Mouse (Mus musculus) limb, embryonic 15.5 days (tissue): ENCODE data around the gene Peak1. TPM values are rescaled to one million over a fixed set of nuclear protein-coding genes. Genes with fewer than 3 reads are reported as not detected.

Experiments used
- ATAC-seq: fragments of 200-750 bp; cut with Nextera tagmentation; 2 replicates; pipeline ENCODE4 v1.8.0; 2017; ENCODE audit warnings: low read depth, moderate TSS enrichment; ENCODE audit not compliant: insufficient number of reproducible peaks, low FRiP score, low TSS enrichment
- H3K27ac ChIP-seq: fragments of 300-500 bp; sonication (generic); 2 replicates; pipeline ENCODE4 v1.5.1; 2015; ENCODE audit warnings: moderate library complexity, mild to moderate bottlenecking, inconsistent platforms
- H3K27me3 ChIP-seq: fragments of 300-500 bp; sonication (generic); 2 replicates; pipeline ENCODE4 v1.6.1; 2015; ENCODE audit warnings: inconsistent platforms
- H3K36me3 ChIP-seq: fragments of 300-500 bp; sonication (generic); 2 replicates; pipeline ENCODE4 v1.6.1; 2015; ENCODE audit warnings: inconsistent platforms
- H3K4me1 ChIP-seq: fragments of 300-500 bp; sonication (generic); 2 replicates; pipeline ENCODE4 v1.6.1; 2015; ENCODE audit warnings: inconsistent platforms
- H3K4me2 ChIP-seq: fragments of 300-500 bp; sonication (generic); 2 replicates; pipeline ENCODE4 v1.6.1; 2015; ENCODE audit warnings: mild to moderate bottlenecking, inconsistent platforms
- H3K4me3 ChIP-seq: fragments of 300-500 bp; sonication (generic); 2 replicates; pipeline ENCODE4 v1.5.1; 2015; ENCODE audit warnings: mild to moderate bottlenecking, inconsistent platforms
- H3K9ac ChIP-seq: fragments of 300-500 bp; sonication (generic); 2 replicates; pipeline ENCODE4 v1.6.1; 2015; ENCODE audit warnings: inconsistent platforms
- H3K9me3 ChIP-seq: fragments of 300-500 bp; sonication (generic); 2 replicates; pipeline ENCODE4 v1.6.1; 2016; ENCODE audit warnings: inconsistent platforms
- WGBS: fragments of 180-500 bp; shearing (Covaris S2); methylation state at CpG from one replicate; pipeline ENCODE4 v1.1.7; 2015; 5-methylcytosine and 5-hydroxymethylcytosine counted together
- polyA plus RNA-seq: library from polyadenylated mRNA; unstranded; fragments of >200 nt; fragmentation: Nextera tagmentation; extraction: Ambion mirVana; gene quantifications from 2 replicates; pipeline ENCODE4 v1.2.1, GENCODE M21; 2015

Gene Peak1
- polyA plus RNA-seq, 1 experiment from 2014 or later = 11.8 TPM

- Histone ChIP-seq H3K4me1 (no peaks in the 10 kb centered on the region), H3K36me3 (no peaks in the 10 kb centered on the region), H3K27me3 (no peaks in the 10 kb centered on the region), H3K27ac (no peak overlapping the region), H3K9me3 (no peaks in the 10 kb centered on the region), H3K4me3 (no peak overlapping the region), H3K9ac (no peak overlapping the region), H3K4me2 (no peak overlapping the region)
- 69% methylated on average over 1 of the region's 1 CpGs for WGBS
- ATAC-seq = no peak
Measured at GRCm38 (mm10) chr9:56339426-56340195, 78.3 kb downstream of the Peak1 start.

- no peak for ATAC-seq
- Histone ChIP-seq H3K4me3 (no peak overlapping the region), H3K27me3 (no peaks in the 10 kb centered on the region), H3K4me1 (no peaks in the 10 kb centered on the region), H3K4me2 (no peak overlapping the region), H3K36me3 (no peaks in the 10 kb centered on the region), H3K9ac (no peak overlapping the region), H3K9me3 (no peaks in the 10 kb centered on the region), H3K27ac (no peak overlapping the region)
- 77% methylated on average over 12 of the region's 12 CpGs for WGBS
Measured at GRCm38 (mm10) chr9:56334363-56334762, 83.5 kb downstream of the Peak1 start.

DNA sequence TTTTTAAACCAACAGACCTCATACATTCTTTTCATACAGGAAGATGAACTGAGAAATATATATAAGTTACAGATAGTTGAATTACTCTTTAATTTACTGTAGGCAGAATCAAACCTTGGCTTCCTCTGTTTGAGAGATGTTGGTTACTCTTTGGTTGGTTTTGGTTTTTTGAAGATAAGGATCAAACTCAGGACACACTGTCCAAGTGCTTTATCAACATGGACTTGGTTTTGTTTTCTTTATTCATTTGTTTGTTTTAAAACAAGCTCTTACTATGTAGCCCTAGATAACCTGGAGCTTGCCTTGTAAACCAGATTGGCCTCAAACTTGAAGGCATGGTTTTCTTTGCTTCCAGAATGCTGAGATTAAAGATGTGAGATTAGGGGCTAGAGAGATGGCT is 85.1 kb downstream of the Peak1 start:
- no peaks in the 10 kb centered on the region for H3K4me1 ChIP-seq
- H3K4me2 ChIP-seq = no peak overlapping the region
- H3K27ac ChIP-seq = no peak overlapping the region
- H3K36me3 ChIP-seq = no peaks in the 10 kb centered on the region
- no peaks in the 10 kb centered on the region for H3K9me3 ChIP-seq
- no peak overlapping the region for H3K9ac ChIP-seq
- no peaks in the 10 kb centered on the region for H3K27me3 ChIP-seq
- ATAC-seq = no peak
- no peak overlapping the region for H3K4me3 ChIP-seq

GRCm38 (mm10) chr9:56326511-56327005 is 91.3 kb downstream of the Peak1 start:
- no peak for ATAC-seq
- no peak overlapping the region for H3K27ac ChIP-seq
- no peaks in the 10 kb centered on the region for H3K27me3 ChIP-seq
- peaks cover 4% of the 10 kb centered on the region for H3K4me1 ChIP-seq
- H3K4me2 ChIP-seq = no peak overlapping the region
- 90% methylated on average over 8 of the region's 8 CpGs for WGBS
- H3K4me3 ChIP-seq = no peak overlapping the region
- no peak overlapping the region for H3K9ac ChIP-seq
- H3K9me3 ChIP-seq = no peaks in the 10 kb centered on the region
- no peaks in the 10 kb centered on the region for H3K36me3 ChIP-seq

- H3K4me3 ChIP-seq = no peak overlapping the region
- H3K27me3 ChIP-seq = no peaks in the 10 kb centered on the region
- H3K9me3 ChIP-seq = no peaks in the 10 kb centered on the region
- H3K9ac ChIP-seq = no peak overlapping the region
- H3K4me1 ChIP-seq = peaks cover 4% of the 10 kb centered on the region
- 85% methylated on average over 5 of the region's 5 CpGs for WGBS
- H3K4me2 ChIP-seq = no peak overlapping the region
- no peaks in the 10 kb centered on the region for H3K36me3 ChIP-seq
- ATAC-seq = no peak
- no peak overlapping the region for H3K27ac ChIP-seq
Measured at GRCm38 (mm10) chr9:56325725-56326124, 92.1 kb downstream of the Peak1 start.

- Histone ChIP-seq H3K9ac (no peak overlapping the region), H3K9me3 (no peaks in the 10 kb centered on the region), H3K27ac (peak overlapping the region; percentile 54; the same call in 1 of the 2 replicates), H3K36me3 (no peaks in the 10 kb centered on the region), H3K4me1 (peaks cover 4% of the 10 kb centered on the region), H3K27me3 (no peaks in the 10 kb centered on the region), H3K4me2 (peak overlapping the region; percentile 27; the same call in 1 of the 2 replicates), H3K4me3 (0 out of 2 replicates have a peak overlapping the region, but pooled peaks have one; percentile 8)
- ATAC-seq = no peak
- 25% methylated on average over 16 of the region's 16 CpGs for WGBS
Measured at GRCm38 (mm10) chr9:56324576-56325355, 93.1 kb downstream of the Peak1 start.

- H3K4me2 ChIP-seq = no peak overlapping the region
- no peaks in the 10 kb centered on the region for H3K9me3 ChIP-seq
- H3K4me1 ChIP-seq = peaks cover 4% of the 10 kb centered on the region
- H3K27ac ChIP-seq = no peak overlapping the region
- no peak for ATAC-seq
- no peaks in the 10 kb centered on the region for H3K27me3 ChIP-seq
- no peaks in the 10 kb centered on the region for H3K36me3 ChIP-seq
- H3K9ac ChIP-seq = no peak overlapping the region
- no peak overlapping the region for H3K4me3 ChIP-seq
- WGBS = 62% methylated on average over 2 of the region's 2 CpGs
Measured at GRCm38 (mm10) chr9:56321291-56321690, 96.6 kb downstream of the Peak1 start.

DNA sequence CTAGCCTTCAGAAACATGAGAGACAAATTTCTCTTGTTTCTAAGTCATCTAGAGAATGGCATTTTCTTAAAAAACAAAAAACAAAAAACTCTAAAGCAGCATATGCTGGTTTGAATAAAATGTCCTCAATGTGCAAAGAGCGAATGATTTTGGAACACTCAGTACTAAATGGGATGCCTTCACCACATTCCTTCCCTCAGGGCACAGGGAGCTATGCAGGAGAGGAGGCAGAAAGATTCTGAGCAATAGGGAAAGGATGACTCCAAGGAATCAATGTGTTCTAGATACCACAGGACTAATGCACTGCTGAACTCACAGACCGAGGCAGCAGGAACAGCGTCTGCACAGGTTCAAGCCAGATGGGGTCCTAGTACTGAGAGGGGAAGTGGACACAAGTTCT is 103.5 kb downstream of the Peak1 start:
- Histone ChIP-seq H3K4me3 (no peak overlapping the region), H3K4me1 (no peaks in the 10 kb centered on the region), H3K27ac (no peak overlapping the region), H3K9ac (no peak overlapping the region), H3K9me3 (no peaks in the 10 kb centered on the region), H3K27me3 (no peaks in the 10 kb centered on the region), H3K4me2 (no peak overlapping the region), H3K36me3 (no peaks in the 10 kb centered on the region)
- no peak for ATAC-seq
- 75% methylated on average over 3 of the region's 3 CpGs for WGBS

- Histone ChIP-seq H3K4me3 (no peak overlapping the region), H3K9me3 (no peaks in the 10 kb centered on the region), H3K4me1 (no peaks in the 10 kb centered on the region), H3K36me3 (no peaks in the 10 kb centered on the region), H3K9ac (no peak overlapping the region), H3K27me3 (no peaks in the 10 kb centered on the region), H3K4me2 (no peak overlapping the region), H3K27ac (no peak overlapping the region)
- WGBS = 55% methylated on average over 2 of the region's 2 CpGs
- ATAC-seq = no peak
Measured at GRCm38 (mm10) chr9:56309079-56309478, 108.8 kb downstream of the Peak1 start.

DNA sequence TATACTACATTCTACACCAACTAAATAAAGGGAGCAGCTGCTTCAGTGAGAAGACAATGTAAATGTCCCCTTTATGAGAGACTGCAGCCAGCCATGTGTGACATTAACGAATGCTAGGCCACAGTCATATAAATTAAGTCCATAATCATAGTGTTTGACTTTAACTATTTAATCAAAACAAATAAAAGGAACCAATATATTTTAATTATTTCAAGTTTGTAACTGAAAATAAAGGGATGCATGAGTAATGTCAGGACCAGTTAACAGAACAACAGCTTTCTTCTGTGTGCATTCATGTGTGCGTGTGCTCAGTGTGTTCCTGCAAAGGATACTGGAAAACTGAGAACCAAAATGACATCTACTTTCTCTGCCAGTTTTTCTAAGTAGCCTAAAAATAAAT is 113.3 kb downstream of the Peak1 start:
- 72% methylated on average over 2 of the region's 2 CpGs for WGBS
- Histone ChIP-seq H3K36me3 (no peaks in the 10 kb centered on the region), H3K27ac (no peak overlapping the region), H3K4me3 (no peak overlapping the region), H3K9ac (no peak overlapping the region), H3K9me3 (no peaks in the 10 kb centered on the region), H3K4me2 (no peak overlapping the region), H3K27me3 (no peaks in the 10 kb centered on the region), H3K4me1 (no peaks in the 10 kb centered on the region)
- no peak for ATAC-seq

DNA sequence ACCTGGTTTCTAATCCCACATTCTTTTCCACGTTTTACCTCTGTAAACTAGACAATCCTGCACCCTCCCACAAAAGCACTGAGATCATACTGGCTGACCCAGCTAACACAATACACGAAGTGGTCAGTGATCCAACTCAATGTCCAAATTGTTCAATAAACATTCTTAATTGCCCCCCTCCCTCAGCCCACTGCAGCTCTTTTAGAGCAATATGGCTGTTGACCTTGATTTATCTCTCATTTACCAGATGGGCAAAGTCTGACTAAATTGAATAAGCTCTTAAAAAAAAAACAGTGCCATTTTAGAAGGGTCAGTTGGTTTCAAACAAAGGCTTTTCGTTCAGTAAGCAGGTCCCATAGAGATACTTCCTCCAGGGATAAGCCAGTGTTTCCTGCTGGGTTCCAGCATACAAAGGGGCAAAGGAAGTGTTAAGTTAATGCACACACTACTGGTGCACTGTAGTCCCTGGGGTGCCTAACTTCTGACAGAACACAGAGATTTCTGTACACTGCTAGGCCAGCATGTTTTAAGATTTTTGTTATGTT is 114.9 kb downstream of the Peak1 start:
- 49% methylated on average over 3 of the region's 3 CpGs for WGBS
- no peaks in the 10 kb centered on the region for H3K27me3 ChIP-seq
- no peak overlapping the region for H3K9ac ChIP-seq
- no peaks in the 10 kb centered on the region for H3K4me1 ChIP-seq
- H3K27ac ChIP-seq = no peak overlapping the region
- no peak overlapping the region for H3K4me3 ChIP-seq
- H3K4me2 ChIP-seq = no peak overlapping the region
- no peak for ATAC-seq
- H3K9me3 ChIP-seq = no peaks in the 10 kb centered on the region
- no peaks in the 10 kb centered on the region for H3K36me3 ChIP-seq

GRCm38 (mm10) chr9:56290019-56290418 is 127.8 kb downstream of the Peak1 start:
- WGBS = 89% methylated on average over 2 of the region's 2 CpGs
- H3K36me3 ChIP-seq = no peaks in the 10 kb centered on the region
- no peak for ATAC-seq
- H3K4me1 ChIP-seq = no peaks in the 10 kb centered on the region
- H3K9ac ChIP-seq = no peak overlapping the region
- no peak overlapping the region for H3K4me2 ChIP-seq
- no peak overlapping the region for H3K27ac ChIP-seq
- H3K4me3 ChIP-seq = no peak overlapping the region
- no peaks in the 10 kb centered on the region for H3K9me3 ChIP-seq
- H3K27me3 ChIP-seq = no peaks in the 10 kb centered on the region
